Mouse (Mus musculus): ENCODE measurements around the gene Dusp19. TPM values are rescaled to one million over a fixed set of nuclear protein-coding genes. Genes with fewer than 3 reads are reported as not detected.

The Dusp19 gene
- polyA plus RNA-seq, 1 experiment from 2014 or later = 15.4 TPM

DNA sequence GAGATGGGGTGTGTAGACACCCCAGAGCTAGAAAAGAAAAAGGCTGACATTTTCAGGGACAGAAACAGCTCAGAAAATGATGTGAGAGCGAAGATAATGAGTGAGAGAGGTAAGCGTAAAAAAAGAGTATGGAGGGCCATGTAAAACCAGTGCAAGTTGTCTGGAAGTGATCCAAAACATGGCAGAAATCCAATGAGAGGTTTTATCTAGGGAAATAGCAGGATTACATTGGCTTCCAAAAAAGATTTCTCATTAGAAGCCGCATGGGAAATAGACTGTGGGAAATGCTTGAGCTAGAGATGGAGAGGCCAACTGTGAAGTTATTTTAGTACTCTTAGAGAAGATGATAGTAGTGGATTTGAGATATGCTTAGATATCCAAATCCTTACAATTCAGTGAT lies 5.1 kb downstream of the Dusp19 start:
- Histone ChIP-seq H3K27me3 (replicated peaks; ENCODE audit: control insufficient read depth, insufficient read depth, low read length) (no peaks in the 10 kb centered on the region), H3K27ac (ENCODE audit: low read depth, low read length) (no peak overlapping the region), H3K36me3 (ENCODE audit: control insufficient read depth, insufficient read depth, low read length) (peaks cover 9% of the 10 kb centered on the region), H3K9me3 (ENCODE audit: control insufficient read depth, low read length) (peaks cover 4% of the 10 kb centered on the region; the same call in 1 of the 2 replicates), H3K4me1 (ENCODE audit: control insufficient read depth, insufficient read depth, low read depth, low read length) (peaks cover 9% of the 10 kb centered on the region), H3K4me3 (ENCODE audit: low read length) (no peak overlapping the region), H3K4me2 (ENCODE audit: low read length) (no peak overlapping the region), H3K9ac (ENCODE audit: low read depth, low read length) (no peak overlapping the region)
- WGBS = 81% methylated on average over 3 of the region's 3 CpGs
- ATAC-seq = no peak

DNA sequence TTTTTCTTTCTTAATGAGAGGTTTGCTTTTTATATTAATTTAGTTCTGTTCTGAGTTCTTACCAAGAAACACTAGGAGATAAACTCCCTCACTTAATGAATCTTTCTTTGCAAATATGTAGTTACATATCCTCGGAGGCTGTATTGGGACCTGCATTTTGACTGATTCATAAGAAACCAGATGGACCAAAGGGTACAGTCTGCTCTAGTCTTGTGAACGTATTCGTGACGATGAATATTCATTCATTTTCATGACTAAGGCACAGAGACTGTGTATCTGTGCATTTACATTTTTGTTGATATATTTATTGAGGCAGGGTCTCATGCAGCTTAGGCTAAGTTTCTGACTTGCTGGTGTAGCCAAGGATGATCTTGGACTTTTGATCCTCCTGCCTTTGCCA lies 7.7 kb downstream of the Dusp19 start:
- Histone ChIP-seq H3K4me2 (ENCODE audit: low read length) (no peak overlapping the region), H3K27me3 (replicated peaks; ENCODE audit: control insufficient read depth, insufficient read depth, low read length) (no peaks in the 10 kb centered on the region), H3K4me1 (ENCODE audit: control insufficient read depth, insufficient read depth, low read depth, low read length) (no peaks in the 10 kb centered on the region), H3K36me3 (ENCODE audit: control insufficient read depth, insufficient read depth, low read length) (peaks cover 14% of the 10 kb centered on the region), H3K27ac (ENCODE audit: low read depth, low read length) (no peak overlapping the region), H3K9me3 (ENCODE audit: control insufficient read depth, low read length) (peaks cover 5% of the 10 kb centered on the region; the same call in 1 of the 2 replicates), H3K4me3 (ENCODE audit: low read length) (no peak overlapping the region), H3K9ac (ENCODE audit: low read depth, low read length) (no peak overlapping the region)
- no peak for ATAC-seq
- 95% methylated on average over 4 of the region's 4 CpGs for WGBS

DNA sequence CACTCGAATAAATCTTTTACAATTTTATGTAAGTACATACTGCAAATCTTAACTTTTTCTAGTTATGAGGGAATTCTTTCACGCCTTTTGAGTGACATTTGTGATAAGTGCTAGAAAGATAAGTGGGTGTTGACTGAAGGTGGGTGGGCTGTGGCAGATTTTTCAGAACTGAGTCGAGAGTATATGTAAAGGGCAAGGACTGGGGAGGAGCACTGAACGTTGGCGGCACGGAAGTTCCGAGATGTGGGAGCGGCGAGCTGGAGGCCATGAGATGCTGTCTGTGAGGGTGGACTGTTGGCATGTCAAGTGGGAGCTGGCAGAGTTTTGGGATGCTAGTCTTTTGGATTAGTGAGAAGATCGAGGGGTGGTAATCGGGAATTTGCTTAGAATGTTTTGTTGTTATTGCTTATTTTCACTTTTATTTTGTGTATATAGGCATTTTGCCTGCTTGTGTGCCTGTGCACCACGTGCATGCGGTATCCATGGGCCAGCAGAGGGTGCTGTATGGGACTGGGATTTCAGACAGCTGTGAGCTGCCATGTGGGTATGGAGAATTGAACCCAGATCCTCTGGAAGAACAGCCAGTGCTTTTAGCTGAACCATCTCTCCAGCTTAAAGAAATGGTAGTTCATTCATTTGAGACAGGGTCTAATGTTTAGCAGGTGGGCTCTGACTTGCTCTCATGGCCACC lies 15.6 kb downstream of the Dusp19 start:
- no peaks in the 10 kb centered on the region for H3K9me3 ChIP-seq (ENCODE audit: control insufficient read depth, low read length)
- no peaks in the 10 kb centered on the region; the same call in 1 of the 2 replicates for H3K36me3 ChIP-seq (ENCODE audit: control insufficient read depth, insufficient read depth, low read length)
- no peak overlapping the region for H3K4me3 ChIP-seq (ENCODE audit: low read length)
- no peaks in the 10 kb centered on the region for H3K27me3 ChIP-seq (replicated peaks; ENCODE audit: control insufficient read depth, insufficient read depth, low read length)
- WGBS = 93% methylated on average over 13 of the region's 13 CpGs
- no peak overlapping the region for H3K9ac ChIP-seq (ENCODE audit: low read depth, low read length)
- H3K27ac ChIP-seq (ENCODE audit: low read depth, low read length) = no peak overlapping the region
- no peak for ATAC-seq
- no peaks in the 10 kb centered on the region for H3K4me1 ChIP-seq (ENCODE audit: control insufficient read depth, insufficient read depth, low read depth, low read length)
- no peak overlapping the region for H3K4me2 ChIP-seq (ENCODE audit: low read length)

DNA sequence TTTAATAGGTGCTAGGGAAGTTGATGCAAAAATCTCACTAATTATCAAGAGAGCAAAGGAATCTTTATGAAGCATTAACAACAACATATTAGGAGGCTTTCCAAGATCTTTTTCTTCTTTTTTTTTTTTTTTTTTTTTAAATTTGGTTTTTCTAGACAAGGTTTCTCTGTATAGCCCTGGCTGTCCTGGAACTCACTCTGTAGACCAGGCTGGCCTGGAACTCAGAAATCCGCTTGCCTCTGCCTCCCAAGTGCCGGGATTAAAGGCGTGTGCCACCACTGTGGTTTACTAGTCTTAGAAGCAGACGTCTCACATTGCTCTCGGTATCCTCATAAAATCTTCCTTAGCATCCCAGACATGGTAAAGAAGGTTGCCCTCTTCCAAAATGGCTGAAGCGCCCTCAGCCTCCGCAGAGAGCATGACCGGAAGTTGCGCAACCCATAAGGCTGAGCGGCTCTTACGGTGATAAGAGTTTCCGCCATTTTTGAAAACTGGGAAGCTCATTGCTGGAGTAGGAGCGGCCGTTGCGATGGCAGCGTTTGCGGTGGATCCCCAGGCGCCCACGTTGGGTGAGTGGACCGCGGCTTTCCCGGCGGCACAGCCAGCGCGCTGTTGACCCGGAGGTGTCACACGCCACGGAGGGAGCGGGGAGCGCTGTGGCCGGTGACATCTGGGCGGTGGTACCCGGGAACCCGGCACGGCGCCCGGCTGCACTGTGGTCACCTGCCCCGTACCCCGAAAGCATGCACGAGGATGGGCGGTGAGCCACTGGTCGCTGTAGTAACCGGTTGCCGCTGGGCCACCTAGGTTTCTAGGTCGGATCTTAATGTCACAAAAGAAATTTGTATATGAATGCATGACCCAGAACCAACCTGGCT lies 21.8 kb downstream of the Dusp19 start:
- no peaks in the 10 kb centered on the region; the same call in 1 of the 2 replicates for H3K36me3 ChIP-seq (ENCODE audit: control insufficient read depth, insufficient read depth, low read length)
- H3K4me1 ChIP-seq (ENCODE audit: control insufficient read depth, insufficient read depth, low read depth, low read length) = peaks cover 7% of the 10 kb centered on the region
- under 1% methylated on average over 45 of the region's 45 CpGs for WGBS
- H3K27me3 ChIP-seq (replicated peaks; ENCODE audit: control insufficient read depth, insufficient read depth, low read length) = no peaks in the 10 kb centered on the region
- H3K4me3 ChIP-seq (ENCODE audit: low read length) = peak overlapping the region; percentile 91
- ATAC-seq = peak; percentile 99
- peak overlapping the region; percentile 66 for H3K4me2 ChIP-seq (ENCODE audit: low read length)
- H3K9ac ChIP-seq (ENCODE audit: low read depth, low read length) = peak overlapping the region; percentile 75
- H3K9me3 ChIP-seq (ENCODE audit: control insufficient read depth, low read length) = no peaks in the 10 kb centered on the region
- peak overlapping the region; percentile 76 for H3K27ac ChIP-seq (ENCODE audit: low read depth, low read length)

DNA sequence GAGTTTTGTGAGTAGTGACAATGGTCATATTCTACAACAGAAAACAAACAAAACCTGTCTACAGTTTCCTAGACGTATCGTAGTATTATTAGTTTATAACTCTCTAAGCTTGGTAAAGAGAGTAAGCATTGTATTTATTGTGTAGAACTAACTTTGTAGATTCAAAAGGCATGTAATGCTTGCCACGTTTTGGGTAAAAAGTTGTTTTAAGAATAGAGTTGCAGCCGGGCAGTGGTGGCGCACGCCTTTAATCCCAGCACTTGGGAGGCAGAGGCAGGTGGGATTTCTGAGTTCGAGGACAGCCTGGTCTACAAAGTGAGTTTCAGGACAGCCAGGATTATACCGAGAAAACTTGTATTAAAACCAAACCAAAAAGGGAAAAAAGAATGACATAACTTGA lies 22.6 kb downstream of the Dusp19 start:
- Histone ChIP-seq H3K4me2 (ENCODE audit: low read length) (peak overlapping the region; percentile 66), H3K9ac (ENCODE audit: low read depth, low read length) (no peak overlapping the region), H3K4me3 (ENCODE audit: low read length) (peak overlapping the region; percentile 91), H3K27ac (ENCODE audit: low read depth, low read length) (no peak overlapping the region), H3K27me3 (replicated peaks; ENCODE audit: control insufficient read depth, insufficient read depth, low read length) (no peaks in the 10 kb centered on the region), H3K9me3 (ENCODE audit: control insufficient read depth, low read length) (no peaks in the 10 kb centered on the region), H3K4me1 (ENCODE audit: control insufficient read depth, insufficient read depth, low read depth, low read length) (peaks cover 7% of the 10 kb centered on the region), H3K36me3 (ENCODE audit: control insufficient read depth, insufficient read depth, low read length) (no peaks in the 10 kb centered on the region; the same call in 1 of the 2 replicates)
- ATAC-seq = no peak
- WGBS = 16% methylated on average over 8 of the region's 8 CpGs

DNA sequence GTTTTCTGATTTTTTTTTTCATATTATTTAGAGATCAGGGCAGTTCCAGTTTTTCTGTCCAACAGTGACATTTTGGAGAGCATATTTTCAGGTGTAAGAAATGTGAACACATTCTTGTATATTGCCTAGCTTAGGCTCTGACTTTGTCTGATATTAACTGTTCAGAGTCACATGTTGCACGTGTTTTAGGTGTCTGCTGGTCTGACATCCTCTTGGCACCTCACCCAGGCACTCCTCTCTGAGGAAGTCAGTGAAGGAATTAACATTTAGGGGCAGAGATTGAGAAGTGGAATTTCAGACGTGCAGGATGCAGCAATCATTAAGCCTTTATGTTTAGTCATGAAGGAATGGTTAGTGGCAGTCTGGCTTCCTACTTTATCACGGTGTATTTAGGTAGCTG lies 23.0 kb downstream of the Dusp19 start:
- Histone ChIP-seq H3K27me3 (replicated peaks; ENCODE audit: control insufficient read depth, insufficient read depth, low read length) (no peaks in the 10 kb centered on the region), H3K4me2 (ENCODE audit: low read length) (peak overlapping the region; percentile 20; the same call in 1 of the 2 replicates), H3K4me1 (ENCODE audit: control insufficient read depth, insufficient read depth, low read depth, low read length) (peaks cover 7% of the 10 kb centered on the region), H3K27ac (ENCODE audit: low read depth, low read length) (no peak overlapping the region), H3K9ac (ENCODE audit: low read depth, low read length) (no peak overlapping the region), H3K9me3 (ENCODE audit: control insufficient read depth, low read length) (no peaks in the 10 kb centered on the region), H3K36me3 (ENCODE audit: control insufficient read depth, insufficient read depth, low read length) (no peaks in the 10 kb centered on the region; the same call in 1 of the 2 replicates), H3K4me3 (ENCODE audit: low read length) (no peak overlapping the region)
- no peak for ATAC-seq
- WGBS = 68% methylated on average over 3 of the region's 3 CpGs

DNA sequence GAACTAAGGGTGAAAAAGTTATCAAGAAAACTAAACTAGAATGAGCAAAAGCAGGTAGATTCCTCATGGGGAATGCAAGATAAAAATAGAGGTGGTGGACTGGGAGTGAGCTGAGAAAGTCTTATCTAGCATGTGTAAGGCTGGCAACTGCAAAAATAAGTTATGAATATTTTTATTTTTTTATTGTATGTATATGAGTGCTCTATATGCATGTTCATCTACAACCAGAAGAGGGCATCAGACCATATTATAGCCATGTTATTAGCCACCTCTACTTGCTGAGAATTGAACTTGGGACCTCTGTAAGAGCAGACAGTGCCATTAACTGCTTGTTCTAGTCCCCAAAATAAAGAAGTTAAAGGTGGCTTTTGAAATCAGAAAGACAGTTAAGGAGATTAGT lies 44.6 kb downstream of the Dusp19 start:
- Histone ChIP-seq H3K4me1 (ENCODE audit: control insufficient read depth, insufficient read depth, low read depth, low read length) (no peaks in the 10 kb centered on the region), H3K36me3 (ENCODE audit: control insufficient read depth, insufficient read depth, low read length) (no peaks in the 10 kb centered on the region), H3K4me3 (ENCODE audit: low read length) (no peak overlapping the region), H3K27ac (ENCODE audit: low read depth, low read length) (no peak overlapping the region), H3K9ac (ENCODE audit: low read depth, low read length) (no peak overlapping the region), H3K27me3 (replicated peaks; ENCODE audit: control insufficient read depth, insufficient read depth, low read length) (no peaks in the 10 kb centered on the region), H3K4me2 (ENCODE audit: low read length) (no peak overlapping the region), H3K9me3 (ENCODE audit: control insufficient read depth, low read length) (no peaks in the 10 kb centered on the region)
- ATAC-seq = no peak

DNA sequence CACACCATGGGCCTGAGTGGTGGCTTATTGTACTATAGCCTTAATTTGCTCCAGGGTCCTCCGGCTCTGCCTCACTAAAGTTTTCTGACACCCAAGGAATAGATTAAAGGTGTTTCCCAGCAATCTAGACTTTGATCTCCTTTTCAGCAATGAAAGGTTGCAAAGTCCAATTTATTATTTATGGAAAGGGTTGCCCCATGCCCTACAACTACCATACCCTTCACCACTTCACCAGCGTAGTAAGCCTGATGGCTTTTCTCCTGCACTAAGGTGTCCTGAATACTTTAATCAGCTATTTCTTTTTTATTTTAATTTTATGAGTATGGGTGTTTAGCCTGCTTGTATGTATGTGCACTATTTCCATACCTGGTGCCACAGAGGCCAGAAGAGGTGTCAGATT lies 45.8 kb downstream of the Dusp19 start:
- Histone ChIP-seq H3K27ac (ENCODE audit: low read depth, low read length) (no peak overlapping the region), H3K4me2 (ENCODE audit: low read length) (no peak overlapping the region), H3K36me3 (ENCODE audit: control insufficient read depth, insufficient read depth, low read length) (no peaks in the 10 kb centered on the region), H3K9me3 (ENCODE audit: control insufficient read depth, low read length) (no peaks in the 10 kb centered on the region), H3K9ac (ENCODE audit: low read depth, low read length) (no peak overlapping the region), H3K4me3 (ENCODE audit: low read length) (no peak overlapping the region), H3K27me3 (replicated peaks; ENCODE audit: control insufficient read depth, insufficient read depth, low read length) (no peaks in the 10 kb centered on the region), H3K4me1 (ENCODE audit: control insufficient read depth, insufficient read depth, low read depth, low read length) (no peaks in the 10 kb centered on the region)
- no peak for ATAC-seq
- 99% methylated on average over 2 of the region's 2 CpGs for WGBS

DNA sequence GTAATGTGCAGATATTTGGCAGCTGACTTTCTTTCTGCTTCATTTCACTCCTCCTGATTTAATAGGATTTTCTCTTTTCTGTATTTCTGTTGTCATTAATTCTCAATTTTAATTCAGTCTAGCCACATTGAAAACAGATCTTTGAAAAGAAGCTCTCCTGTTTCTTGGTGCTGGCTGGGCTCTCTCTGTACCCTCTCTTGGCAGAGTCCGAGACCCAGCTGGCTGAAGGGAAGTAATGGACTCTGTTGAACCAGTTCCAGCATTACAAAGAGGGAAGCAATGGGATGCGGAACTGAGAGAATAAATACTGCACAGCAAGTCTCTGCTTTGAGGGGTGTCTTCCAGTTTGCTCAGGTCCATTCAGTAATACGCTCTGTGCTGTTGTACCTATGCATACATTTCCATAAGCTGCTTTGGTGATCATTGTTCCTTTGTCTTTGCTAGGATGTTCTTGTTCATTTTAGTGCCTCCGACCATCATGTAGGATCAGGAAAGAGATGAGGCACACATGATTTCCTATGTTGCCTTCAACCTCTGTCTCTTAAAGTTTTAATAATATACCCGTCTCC lies 50.6 kb downstream of the Dusp19 start:
- Histone ChIP-seq H3K4me1 (ENCODE audit: control insufficient read depth, insufficient read depth, low read depth, low read length) (no peaks in the 10 kb centered on the region), H3K27me3 (replicated peaks; ENCODE audit: control insufficient read depth, insufficient read depth, low read length) (no peaks in the 10 kb centered on the region), H3K36me3 (ENCODE audit: control insufficient read depth, insufficient read depth, low read length) (no peaks in the 10 kb centered on the region; the same call in 1 of the 2 replicates), H3K4me3 (ENCODE audit: low read length) (no peak overlapping the region), H3K9me3 (ENCODE audit: control insufficient read depth, low read length) (no peaks in the 10 kb centered on the region), H3K27ac (ENCODE audit: low read depth, low read length) (no peak overlapping the region), H3K9ac (ENCODE audit: low read depth, low read length) (no peak overlapping the region), H3K4me2 (ENCODE audit: low read length) (no peak overlapping the region)
- WGBS = 78% methylated on average over 5 of the region's 5 CpGs
- ATAC-seq = peak; percentile 81

All from hindbrain, embryonic 16.5 days (tissue).